Mouse (Mus musculus): ENCODE results near the gene Moxd1. TPM values are rescaled to one million over a fixed set of nuclear protein-coding genes. Genes with fewer than 3 reads are reported as not detected.

The Moxd1 gene
- total RNA-seq (2021) = under 1 TPM; 0.41 to 0.52 TPM
- long read RNA-seq, experiment 1 = 0 reads
- long read RNA-seq, experiment 2 = 0 reads

DNA sequence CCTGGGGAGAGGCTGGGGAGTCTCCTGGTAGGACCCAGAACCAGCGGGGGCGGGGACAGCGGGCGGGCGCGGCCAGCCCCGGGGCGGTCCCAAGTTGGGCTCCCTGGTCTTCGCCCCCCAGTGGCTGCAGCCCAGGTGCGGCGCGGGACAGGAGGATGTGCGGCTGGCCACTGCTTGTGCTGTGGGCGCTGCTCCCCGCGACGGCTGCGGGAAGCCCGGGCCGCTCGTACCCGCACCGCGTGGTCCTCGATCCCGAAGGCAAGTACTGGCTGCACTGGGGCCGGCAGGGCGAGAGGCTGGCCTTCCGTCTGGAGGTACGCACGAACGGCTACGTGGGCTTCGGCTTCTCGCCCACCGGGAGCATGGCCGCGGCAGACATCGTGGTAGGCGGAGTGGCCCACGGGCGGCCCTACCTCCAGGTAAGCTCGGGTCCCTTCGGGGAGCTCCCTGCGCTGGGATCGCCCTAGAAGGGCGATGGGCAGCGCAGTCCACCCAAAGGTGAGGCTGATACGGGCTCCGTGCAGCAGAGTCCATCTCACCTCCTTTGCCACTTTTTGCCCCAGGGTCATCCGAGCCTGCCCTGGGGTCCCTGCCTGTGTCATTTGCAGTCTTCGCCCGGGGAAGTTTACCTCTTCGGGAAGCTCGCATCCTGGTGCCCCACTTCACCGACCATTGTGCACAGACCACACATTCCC, at the start of gene Moxd1:
TSS of gene Moxd1 (plus strand) at position 69 of the 695 bp plus-strand sequence.
- DNase-seq = peak; percentile 8

DNA sequence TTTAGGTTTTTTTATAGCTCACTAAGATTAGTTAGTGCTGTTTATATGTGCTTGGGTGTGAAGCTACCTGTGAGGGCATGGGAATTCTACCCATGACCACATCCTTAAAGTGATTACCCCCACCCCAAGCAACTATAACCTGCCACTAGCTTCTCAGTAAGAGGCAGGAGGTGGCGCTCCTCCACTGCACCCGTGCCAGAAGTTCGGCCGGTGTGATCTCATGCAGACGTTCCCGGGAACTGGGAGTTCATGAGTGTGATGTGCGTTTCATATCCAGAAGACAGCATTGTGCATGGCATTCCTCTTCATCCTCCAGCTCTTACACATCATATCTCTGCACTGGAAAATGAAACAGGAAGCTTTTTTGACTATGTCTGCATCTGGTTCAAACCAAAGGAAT, 32.9 kb upstream of the Moxd1 start:
- no peak for DNase-seq

DNA sequence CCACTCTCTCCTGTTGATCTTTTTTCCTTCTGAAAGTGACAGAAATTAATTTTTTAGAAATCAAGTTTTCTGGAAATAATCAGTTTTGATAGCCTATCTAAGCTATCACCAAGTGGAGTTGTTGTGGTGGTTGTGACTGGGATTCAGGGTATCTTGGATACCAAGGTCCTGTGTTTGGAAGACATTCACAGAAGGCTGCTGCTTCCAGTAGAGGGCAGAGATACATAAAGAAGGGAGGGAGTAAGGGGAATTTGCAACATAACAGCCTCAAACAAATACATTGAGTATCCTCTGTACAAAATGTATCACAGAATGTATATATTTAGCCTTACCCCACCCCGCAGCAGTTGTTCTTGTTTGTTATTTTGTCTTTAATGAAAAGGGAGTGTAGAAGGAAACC, 31.3 kb upstream of the Moxd1 start:
- no peak for DNase-seq

DNA sequence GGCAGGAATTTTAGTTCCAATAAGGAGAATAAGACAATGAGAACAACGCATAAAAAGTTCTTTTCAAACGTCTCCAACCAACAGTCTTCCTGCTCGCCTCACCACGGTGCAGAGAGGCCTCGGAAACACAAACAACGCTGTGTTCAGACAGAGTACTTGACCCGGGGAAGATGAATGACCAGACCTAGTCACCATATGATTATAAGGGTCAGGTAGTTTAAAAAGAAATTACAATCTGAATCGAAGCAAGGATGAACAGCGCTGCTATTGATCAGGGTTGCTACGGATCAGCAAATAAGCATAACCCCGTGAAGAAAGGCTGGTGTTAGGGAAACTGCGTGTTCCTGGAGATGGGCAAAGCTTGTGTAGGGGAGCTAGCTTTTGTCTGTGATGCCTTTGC, 24.0 kb upstream of the Moxd1 start:
- no peak for DNase-seq

DNA sequence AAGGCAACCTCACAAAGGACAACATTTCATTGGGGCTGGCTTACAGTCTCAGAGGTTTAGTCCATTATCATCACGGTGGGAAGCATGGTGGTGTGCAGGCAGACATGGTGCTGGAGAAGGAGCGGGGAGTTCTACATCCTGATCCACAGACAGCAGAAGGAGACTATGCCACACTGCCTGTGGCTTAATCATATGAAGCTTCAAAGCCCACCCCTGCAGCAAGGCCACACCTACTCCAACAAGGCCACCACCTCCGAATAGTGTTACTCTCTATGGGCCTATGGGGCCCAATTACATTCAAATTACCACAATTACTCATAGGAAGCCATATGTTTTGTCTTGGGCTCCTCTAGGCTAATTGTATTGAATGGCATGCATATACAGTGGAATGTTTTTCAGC, 23.2 kb upstream of the Moxd1 start:
- no peak for DNase-seq

DNA sequence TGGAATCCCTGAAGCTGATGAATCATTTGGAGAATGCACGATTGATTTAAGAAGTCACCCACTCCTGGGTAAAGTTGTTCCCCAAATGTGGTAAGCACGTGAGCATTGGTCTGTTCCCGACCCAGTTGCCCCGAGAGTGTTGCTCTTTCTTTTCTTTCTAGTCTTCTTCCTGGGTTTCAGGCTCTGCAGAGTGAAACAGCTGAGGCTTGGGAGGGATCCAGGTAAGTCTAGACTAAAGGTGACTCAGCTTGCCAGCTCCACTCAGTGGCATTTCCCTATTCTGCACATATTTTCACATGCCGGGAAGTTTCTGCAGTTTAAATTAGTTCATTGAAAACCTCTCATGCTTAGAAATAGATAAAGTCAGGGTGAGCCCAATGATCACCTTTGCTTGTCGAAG, 13.2 kb upstream of the Moxd1 start:
- no peak for DNase-seq

DNA sequence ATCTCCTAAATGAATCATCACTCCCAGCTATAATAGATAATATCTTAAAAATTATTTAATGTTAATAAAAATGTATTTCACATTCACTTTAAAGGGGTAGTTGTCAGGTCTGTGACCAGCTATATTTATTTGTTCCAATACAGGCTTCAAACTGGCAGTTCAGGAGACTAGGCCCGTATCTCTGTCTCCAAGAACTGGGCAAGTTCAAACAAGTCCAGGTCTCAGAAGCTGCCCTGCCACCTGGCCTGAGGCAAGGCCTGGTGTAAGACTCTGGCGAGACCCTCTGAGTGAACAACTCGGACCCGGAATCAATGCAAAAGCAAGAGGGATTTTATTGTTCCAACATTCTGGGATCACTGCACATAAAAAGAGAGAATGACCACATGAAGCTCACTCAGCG, 10.0 kb upstream of the Moxd1 start:
- DNase-seq = no peak

DNA sequence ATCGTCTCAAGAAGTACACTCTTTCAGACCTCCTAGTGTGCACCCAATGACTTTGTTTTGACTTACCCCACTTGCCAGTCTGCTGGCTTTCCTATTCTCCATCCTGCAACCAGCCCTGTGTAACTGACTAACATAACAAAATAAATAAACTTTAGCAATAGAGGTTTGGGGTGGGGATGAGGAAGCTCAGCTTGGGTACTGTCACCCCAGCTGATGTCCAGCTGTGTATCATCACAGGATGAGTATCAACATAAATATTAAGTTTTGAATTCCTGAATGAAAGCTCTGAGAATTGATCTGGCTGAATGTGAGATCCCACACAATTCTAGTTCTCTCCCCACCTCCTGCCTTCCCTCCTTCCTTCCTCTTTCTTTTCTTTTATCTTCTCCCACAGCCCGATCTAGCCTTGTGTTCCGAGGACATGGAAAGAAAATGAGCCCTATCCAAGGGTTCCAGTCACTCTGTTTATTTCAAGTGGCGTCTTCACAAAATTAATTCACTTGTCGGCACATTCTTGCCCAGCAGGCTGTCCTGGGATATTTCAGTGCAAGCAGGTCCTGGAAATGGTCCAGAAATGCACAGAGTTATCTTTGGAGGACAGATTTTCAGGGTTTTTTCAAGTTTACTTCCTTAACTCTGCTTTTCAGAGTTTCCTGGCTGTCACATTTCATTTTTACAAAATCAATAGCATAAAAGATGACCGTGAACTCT, 5.6 kb upstream of the Moxd1 start:
- DNase-seq = no peak

DNA sequence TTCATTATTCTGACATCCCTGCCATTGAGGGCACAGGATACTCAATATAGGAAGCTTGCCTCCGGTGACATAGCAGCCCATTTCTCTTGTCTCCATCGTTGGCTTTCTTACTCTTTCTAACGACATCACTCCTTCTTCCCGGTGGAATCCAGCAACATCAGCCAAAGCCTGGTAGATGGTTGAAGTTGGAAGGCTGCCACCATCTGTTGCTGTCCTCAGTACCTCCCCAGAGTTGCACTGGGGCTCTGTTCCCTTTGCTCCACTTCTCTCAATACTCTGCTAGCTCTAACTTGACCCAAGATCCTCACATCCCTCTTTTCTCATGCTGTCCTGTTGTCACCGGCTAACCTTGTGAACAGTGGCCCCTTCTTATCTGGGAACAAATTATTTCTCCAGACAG, 2.4 kb upstream of the Moxd1 start:
- no peak for DNase-seq

DNA sequence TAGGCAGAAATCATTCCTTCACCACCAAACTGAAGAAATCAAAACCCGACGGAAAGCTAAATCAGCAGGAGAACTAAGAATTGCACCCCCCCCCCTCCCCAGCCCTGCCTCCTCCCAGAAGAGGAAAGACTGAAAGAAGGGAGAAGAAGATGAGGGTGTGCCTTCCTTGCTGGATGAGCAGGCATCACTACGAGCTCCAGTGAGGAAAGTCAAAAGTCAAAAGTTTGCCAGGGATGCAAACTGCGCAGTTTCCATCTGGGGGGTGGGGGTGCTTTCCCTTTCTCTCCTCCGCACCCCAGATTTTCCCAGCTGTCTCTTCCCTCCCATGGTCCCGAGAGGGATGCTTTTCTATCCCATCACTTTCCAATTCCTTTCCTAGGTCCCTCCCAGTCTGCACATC, 406 bp upstream of the Moxd1 start:
- no peak for DNase-seq

DNA sequence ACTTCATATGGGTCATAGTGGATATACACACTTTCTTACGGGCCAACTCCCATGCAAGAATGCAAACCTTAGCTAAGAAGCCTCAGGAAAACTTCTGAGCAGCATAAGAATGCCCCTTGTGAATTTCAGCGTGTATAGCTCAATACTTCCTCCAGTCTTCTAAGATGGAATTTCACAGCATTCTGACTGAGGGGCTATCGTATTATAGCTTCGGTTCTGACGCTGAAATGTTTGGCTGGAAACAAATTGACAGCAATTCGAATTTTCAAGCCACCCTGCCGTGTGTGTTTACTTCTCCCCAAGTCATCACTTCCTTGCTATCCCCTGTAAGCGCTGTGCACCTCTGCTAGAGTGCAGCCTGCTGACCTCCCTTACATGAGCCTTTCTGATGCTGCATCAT, 1.3 kb downstream of the Moxd1 start:
- no peak for DNase-seq

DNA sequence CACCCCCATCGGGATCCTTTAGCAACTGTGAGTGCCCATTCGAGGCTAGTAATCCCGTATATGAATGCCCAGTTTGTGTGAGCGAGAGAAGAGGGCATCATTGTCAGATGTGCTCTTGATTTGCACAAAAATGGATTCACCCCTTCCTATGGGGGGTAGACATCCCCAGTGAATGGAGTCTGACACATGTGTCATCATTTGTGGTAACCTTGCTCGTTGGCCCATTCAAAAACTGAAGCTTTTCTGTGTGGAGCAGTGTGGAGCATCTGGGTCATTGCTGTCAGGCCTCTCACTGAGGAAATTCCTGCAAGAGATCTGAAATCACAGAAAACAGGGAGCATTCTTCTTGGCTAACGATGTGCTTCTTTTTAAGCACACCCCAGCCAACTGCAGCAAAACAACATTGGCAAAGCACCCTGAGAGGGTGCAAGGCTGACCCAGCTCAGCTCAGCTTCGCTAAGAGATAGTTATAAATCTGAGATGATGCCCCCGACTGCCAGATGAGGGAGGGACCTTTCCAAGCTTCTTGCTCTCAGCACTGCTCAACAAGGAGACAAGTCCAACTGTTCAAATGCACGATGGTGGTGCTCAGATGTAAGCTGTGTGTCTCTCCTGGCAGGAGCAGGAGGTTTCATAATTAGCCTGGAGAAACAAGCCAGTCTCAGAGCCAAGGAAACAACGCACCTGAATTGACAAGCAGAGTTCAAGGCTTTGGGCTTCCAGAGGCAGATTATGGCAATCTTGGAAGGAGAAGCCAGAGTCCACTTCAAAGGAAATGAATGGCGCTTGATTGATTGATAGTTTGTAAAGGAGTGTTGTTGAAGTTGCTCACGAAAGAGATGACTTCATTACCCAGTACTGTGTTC, 5.2 kb downstream of the Moxd1 start:
- DNase-seq = no peak

DNA sequence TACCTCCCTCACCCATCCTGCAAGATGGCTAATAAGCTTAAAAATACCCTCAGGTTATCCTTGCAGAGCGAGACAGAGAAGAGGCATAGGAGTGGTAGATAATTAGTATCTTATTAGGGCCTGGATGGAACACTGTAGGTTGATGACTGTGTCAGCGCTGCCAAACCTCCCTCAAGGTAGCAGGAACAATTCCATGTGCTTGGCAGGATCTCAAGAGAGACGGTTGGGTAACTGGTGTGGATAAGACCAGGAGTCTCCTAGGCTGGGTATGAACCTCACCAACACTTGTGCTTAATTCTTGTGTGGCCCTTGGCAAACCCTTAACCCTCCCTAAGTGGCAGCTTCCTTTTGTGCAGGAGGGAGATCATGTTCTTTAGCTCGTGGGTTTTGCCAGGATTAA, 9.0 kb downstream of the Moxd1 start:
- DNase-seq = no peak

DNA sequence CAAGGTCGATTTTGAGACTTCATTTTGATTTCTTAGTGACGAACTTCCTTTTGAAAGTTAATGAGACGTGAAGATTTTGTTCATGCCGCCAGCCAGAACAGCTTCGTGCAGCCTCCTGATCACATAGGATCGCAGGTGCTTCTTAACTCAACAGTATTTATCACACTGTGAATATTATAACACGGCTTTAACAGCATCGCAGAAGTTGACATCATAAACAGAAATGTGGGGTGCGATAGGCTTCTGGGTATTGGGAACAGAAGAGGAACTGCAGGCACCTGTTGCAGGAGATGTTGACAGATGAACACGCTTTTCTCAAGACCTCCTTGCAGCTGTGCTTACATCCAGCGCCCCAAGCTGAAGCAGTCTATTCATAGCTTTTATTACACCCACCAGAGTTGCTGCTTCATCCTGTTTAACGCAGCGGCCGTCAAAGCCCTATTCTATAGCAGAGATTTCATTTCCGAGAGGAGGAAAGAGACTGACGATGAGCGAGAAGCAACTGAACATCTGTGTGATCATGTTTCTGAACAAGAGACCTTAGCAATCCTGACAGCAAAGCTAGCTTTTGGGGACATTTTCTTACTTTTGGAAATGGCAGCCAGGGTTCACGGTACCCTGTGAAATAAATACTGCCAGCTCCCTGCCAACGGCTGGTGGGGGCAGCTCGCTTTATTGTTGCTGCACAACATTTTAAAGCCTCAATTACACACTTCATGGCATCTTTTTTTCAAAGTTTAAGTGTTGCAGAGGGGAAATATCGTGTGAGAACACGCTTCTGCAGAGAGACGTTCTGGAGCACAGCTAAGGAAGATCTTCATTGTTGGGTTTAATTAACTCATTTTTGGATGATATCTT, 12.3 kb downstream of the Moxd1 start:
- no peak for DNase-seq

DNA sequence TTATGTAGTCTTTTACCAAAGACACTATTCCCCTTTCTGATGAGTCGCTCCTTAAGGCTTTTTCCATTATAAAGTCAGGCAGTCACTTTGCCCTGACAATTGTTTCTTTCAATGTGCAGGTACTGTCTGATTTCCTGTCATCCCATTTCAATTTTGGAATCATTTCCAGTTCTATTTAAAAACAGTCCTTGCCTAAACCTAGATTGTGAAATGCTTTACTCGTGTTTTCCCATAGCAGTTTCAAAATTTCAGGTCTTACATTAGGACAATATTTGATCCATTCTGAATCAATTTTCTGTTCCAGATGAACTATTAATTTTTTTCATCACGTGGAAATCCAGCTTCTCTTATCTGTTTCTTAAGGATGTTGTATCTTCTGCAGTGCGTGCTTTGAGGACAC, 23.5 kb downstream of the Moxd1 start:
- no peak for DNase-seq

DNA sequence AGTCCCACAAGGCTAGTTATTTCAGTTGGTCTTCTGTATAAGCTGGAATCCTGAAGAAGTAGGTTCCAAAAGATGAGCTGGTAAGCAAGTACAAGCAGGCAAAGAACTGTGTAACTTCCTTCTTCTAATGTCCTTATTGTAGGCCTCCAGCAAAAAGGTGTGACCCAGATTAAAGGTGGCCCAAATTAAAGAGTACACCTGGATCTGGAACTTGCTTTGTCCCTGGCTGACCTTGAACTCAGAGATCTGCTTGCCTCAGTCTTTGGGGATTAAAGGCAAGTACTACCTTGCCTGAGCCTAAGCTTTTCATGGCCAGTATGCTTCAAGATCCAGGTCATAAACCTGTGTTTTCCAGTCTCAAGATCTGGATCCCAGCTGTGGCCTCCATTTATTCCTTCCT, 24.8 kb downstream of the Moxd1 start:
- no peak for DNase-seq

DNA sequence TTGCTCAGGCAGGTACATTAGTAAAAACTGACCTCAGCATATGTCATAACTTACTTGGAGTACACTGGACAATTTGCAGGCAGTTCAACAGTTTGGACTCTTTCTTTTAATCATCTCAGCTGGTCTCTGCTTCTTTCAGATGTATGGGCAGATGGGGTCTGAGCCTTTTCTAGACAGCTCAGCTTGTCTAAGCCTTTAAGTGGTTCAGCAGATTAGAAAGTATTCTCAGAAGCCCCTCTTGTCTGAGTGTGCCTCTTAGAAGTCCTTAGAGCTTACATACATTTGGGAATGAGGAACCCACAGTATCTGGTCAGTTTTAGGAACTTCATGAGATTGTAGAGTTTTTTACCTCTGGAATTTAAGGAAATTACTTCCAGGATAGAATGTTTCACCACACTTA, 28.3 kb downstream of the Moxd1 start:
- DNase-seq = no peak

DNA sequence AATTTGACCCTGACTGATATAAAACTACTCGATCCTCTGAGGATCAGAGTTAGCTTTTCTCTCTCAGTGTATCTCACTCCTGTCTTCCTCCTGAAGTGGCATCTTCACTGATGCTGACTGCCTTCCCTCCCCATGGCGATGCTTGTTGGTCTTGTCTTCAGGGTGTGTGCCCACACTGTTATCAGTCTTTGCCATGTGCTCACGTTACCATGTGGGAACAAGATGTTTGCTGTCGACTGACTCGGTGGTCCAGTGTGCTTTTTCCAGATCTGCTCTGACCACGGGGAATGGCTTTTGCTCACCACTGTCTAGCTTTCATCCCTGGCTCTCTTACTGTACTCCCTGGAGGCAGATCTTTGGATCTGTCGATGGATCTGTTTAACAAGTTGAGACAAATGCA, 34.8 kb downstream of the Moxd1 start:
- DNase-seq = no peak

DNA sequence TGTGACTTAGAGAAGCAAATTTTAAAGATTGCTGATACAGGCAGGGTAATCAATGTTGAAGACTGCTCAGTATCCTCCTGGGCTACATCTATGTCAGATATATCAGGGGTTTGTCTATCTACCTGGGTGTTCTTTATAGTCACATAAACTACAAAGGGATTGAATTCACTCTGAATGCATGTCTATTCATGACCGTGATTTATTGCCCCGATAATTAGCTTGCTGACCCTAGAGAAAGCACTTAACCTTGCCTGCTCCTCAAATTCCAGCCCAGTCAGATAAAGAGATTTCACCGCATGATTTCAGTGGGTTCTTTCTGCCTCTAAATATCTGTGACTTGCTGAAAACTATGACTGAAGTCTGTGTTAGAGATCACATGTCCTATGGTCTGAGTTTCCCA, 35.6 kb downstream of the Moxd1 start:
- DNase-seq = no peak

DNA sequence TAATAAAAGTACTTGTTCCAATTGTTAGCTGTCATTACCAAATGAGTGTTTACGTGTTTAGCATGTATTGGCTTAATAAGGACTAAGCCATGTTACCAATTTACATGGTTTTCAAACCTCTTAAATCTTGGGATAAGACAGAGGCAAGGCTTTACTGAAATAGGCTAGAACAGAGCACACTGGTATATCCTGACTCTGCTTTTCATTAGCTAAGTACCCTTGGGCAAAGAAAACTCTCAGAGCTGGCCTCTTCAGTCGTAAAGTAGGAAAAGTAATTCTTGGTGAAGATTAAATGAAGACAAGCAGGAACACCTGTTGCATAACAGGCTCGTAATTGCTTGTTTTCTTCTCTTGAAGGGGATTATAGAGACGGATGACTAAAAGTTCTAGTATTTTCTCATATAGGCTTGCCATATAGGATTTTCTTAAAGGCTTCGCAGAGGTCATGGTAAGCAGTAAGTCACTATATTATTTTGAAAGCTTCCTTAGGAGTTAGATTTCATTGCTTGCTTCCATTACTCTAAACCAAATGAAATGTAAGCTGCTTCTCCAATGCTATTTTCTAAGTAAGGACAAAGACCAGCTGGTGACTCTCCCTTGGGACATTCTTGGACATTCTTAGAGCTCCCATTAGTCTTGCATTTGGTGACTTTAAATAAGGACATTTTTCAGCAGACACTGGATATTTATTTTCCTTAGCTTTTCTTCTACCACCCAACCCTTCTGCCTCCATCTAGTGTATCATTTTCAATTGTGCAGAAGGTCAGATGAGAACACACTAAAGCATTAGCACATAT, 36.7 kb downstream of the Moxd1 start:
- DNase-seq = peak in 1 of 2 experiments; percentile 3

DNA sequence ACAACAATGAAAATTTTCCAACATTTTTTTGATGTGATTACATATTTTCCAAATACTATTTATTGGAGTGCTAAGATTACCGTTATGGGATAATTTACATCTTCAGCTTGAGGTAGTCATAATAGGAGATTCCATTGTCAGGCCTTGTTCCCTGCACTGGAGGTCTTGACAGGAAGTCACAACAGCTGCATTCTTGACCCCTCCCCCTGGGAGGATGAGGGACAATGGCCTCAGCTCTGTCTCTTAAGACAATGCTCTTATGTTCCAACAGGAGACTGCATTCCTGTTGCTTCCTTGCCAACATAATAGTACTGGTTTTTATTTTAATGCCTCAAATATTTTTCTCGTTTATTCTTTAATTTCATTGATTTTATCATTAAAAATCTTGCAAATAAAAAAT, 44.2 kb downstream of the Moxd1 start:
- DNase-seq = no peak
